Mouse (Mus musculus): ENCODE measurements around the gene Gm3371. TPM values are rescaled to one million over a fixed set of nuclear protein-coding genes. Genes with fewer than 3 reads are reported as not detected.
"Not testable (repeated sequence)": the region's sequence is repeated elsewhere in the genome, so short reads cannot be mapped to it uniquely, and the experiment has no call there.

Gm3371 gene
- polyA plus RNA-seq (2012; ENCODE audit: insufficient read depth, low replicate concordance): not detected in 2 replicates

DNA sequence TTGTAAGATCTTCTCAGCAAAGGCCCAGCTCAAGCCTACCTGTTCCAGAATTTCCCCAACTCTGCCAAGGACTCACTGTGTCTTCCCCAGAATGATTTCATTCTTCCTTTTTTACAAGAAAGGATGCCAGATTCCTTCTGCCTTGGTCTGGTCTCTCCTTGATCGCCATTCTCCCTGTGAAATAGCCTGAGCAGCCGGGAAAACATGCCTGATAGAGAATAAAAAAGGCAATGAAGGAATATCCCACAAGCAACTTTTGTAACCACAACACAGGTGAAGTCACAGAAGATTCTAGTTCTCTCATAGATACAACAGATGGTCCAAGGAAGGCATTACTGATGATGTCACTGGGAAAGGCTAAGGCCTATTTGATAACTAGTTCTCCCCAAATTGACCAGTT, at the start of gene Gm3371:
Gene Gm3371, minus strand, starts transcription at position 101 of the 400 bp plus-strand sequence.
- H3K36me3 ChIP-seq (replicated peaks; ENCODE audit: low read length); H3K4me3 ChIP-seq (replicated peaks): not testable (repeated sequence)

GRCm38 (mm10) chr14:44433335-44433734, 22.8 kb upstream of the Gm3371 start, which contains the start of gene Gm8232:
Gm8232 (plus strand) TSS chr14:44433635.
- not testable (repeated sequence) for H3K4me1 ChIP-seq; H3K36me3 ChIP-seq (replicated peaks; ENCODE audit: low read length); H3K4me3 ChIP-seq (replicated peaks); H3K27me3 ChIP-seq (replicated peaks); H3K9me3 ChIP-seq

More for the DNA sequence above, at the start of gene Gm3371:
- not testable (repeated sequence) for H3K9me3 ChIP-seq; H3K4me1 ChIP-seq; H3K27me3 ChIP-seq (replicated peaks)

DNA sequence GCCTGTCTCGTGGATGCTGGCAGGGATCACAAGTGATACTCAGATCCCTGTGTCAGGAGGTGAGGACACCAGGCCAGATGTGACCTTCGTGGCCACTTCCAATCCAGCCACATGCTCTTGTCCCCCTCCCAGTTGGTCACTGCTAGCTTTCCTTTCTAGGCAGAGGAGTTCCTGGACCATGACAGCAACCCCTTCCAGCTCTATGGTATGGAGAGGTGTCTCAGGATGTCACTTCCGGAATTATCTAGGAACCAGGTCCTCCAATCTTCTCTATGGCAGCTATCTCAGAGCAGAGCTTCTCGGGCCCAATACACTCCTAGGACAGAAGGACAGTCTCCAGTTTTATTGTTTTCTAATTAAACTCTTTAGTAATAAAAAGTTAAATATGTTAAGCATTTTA, 26.3 kb downstream of the Gm3371 start:
- H3K4me1 ChIP-seq; H3K36me3 ChIP-seq (replicated peaks; ENCODE audit: low read length); H3K27me3 ChIP-seq (replicated peaks); H3K9me3 ChIP-seq; H3K4me3 ChIP-seq (replicated peaks): not testable (repeated sequence)

- not testable (repeated sequence) for H3K4me3 ChIP-seq (replicated peaks); H3K9me3 ChIP-seq; H3K4me1 ChIP-seq; H3K36me3 ChIP-seq (replicated peaks; ENCODE audit: low read length); H3K27me3 ChIP-seq (replicated peaks)
Measured at GRCm38 (mm10) chr14:44365057-44365456, 45.4 kb downstream of the Gm3371 start, which contains the start of gene Gm8229. Gm8229 (plus strand) TSS chr14:44365357.

DNA sequence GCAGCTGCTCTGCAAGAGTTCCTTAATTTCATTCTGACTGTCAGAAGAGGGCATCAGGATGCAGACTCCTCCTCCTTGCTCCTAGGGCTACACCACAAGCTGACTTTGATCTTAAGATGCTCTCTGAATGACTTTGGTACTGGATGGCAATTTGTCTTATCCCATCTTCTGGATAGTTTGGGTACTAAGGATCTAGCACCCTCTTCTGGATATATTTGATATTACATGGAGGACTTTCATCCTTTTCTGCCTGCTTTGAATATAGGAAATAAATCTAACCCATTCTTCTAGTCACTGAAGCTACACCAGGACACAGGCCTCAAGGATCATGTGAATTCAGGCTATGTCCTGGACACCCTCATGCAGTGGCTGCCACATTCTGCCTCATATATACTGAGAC, 48.2 kb downstream of the Gm3371 start:
- H3K27me3 ChIP-seq (replicated peaks); H3K9me3 ChIP-seq; H3K4me3 ChIP-seq (replicated peaks); H3K4me1 ChIP-seq; H3K36me3 ChIP-seq (replicated peaks; ENCODE audit: low read length): not testable (repeated sequence)

DNA sequence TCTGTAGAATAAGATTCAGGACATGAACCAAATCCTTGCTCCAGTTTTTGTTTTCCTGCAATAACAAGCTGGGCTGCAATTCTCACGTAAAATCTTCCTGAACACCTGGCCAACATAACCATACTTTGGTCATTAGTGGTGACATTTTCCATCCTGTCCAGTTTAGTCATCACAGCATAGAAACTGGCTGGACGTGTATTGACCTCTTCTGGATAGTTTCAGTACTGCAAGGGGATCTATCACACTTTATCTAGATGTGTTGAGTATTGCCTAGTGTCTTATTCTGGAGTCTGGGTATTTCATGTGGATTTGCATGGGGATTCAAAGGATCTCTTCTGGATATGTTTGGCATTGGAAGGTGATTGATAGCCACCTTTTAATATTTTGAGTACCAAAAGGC, 49.1 kb downstream of the Gm3371 start:
- H3K4me1 ChIP-seq; H3K36me3 ChIP-seq (replicated peaks; ENCODE audit: low read length); H3K9me3 ChIP-seq; H3K4me3 ChIP-seq (replicated peaks); H3K27me3 ChIP-seq (replicated peaks): not testable (repeated sequence)

Other genes with a start within 250 kb of the Gm3371 start
- not detected in 2 replicates for gene Gm8212, start 213.0 kb downstream of the Gm3371 start, polyA plus RNA-seq (2012; ENCODE audit: insufficient read depth, low replicate concordance)
- not detected in 2 replicates for gene 4930503E14Rik, start 197.4 kb downstream of the Gm3371 start, polyA plus RNA-seq (2012; ENCODE audit: insufficient read depth, low replicate concordance)
- gene Gm8220, start 125.1 kb downstream of the Gm3371 start, polyA plus RNA-seq (2012; ENCODE audit: insufficient read depth, low replicate concordance): not detected in 2 replicates
- not detected in 2 replicates for gene Gm5930, start 72.1 kb downstream of the Gm3371 start, polyA plus RNA-seq (2012; ENCODE audit: insufficient read depth, low replicate concordance)
- not detected in 2 replicates for gene Gm8229, start 45.3 kb downstream of the Gm3371 start, polyA plus RNA-seq (2012; ENCODE audit: insufficient read depth, low replicate concordance)
- gene Gm8232, start 22.9 kb upstream of the Gm3371 start, polyA plus RNA-seq (2012; ENCODE audit: insufficient read depth, low replicate concordance): not detected in 2 replicates
- gene BC061237, start 81.8 kb upstream of the Gm3371 start, polyA plus RNA-seq (2012; ENCODE audit: insufficient read depth, low replicate concordance): not detected in 2 replicates
- gene Gm17093, start 107.6 kb upstream of the Gm3371 start, polyA plus RNA-seq (2012; ENCODE audit: insufficient read depth, low replicate concordance): not detected in 2 replicates
- gene Gm8247, start 172.5 kb upstream of the Gm3371 start, polyA plus RNA-seq (2012; ENCODE audit: insufficient read depth, low replicate concordance): not detected in 2 replicates
- gene Gm5624, start 217.2 kb upstream of the Gm3371 start, polyA plus RNA-seq (2012; ENCODE audit: insufficient read depth, low replicate concordance): not detected in 2 replicates